Mouse (Mus musculus) bone marrow, adult 2 months (tissue): ENCODE measurements around the gene Exoc4. TPM values are rescaled to one million over a fixed set of nuclear protein-coding genes. Genes with fewer than 3 reads are reported as not detected.

ENCODE experiments used
- H3K27ac ChIP-seq: fragments of 200-500 bp; 2 replicates; pipeline ENCODE4 v1.5.1; 2012; ENCODE audit warnings: low read depth, mild to moderate bottlenecking, control low read depth, inconsistent platforms, low read length; ENCODE audit not compliant: control insufficient read depth, poor library complexity, insufficient read depth
- H3K4me1 ChIP-seq: fragments of 200-500 bp; 2 replicates; pipeline ENCODE4 v1.6.1; 2011; ENCODE audit warnings: low read length; ENCODE audit not compliant: control insufficient read depth, insufficient read depth
- H3K4me3 ChIP-seq: fragments of 200-500 bp; replicated peaks from 2 replicates; pipeline ENCODE3; 2011; ENCODE audit warnings: mild to moderate bottlenecking, low read depth, low read length, control low read depth; ENCODE audit not compliant: control insufficient read depth
- CTCF ChIP-seq: fragments of 200-500 bp; IDR thresholded peaks from 2 replicates; pipeline ENCODE4 v1.5.1; 2011; ENCODE audit warnings: low read length, control low read depth; ENCODE audit not compliant: control insufficient read depth, insufficient read depth
- POLR2A ChIP-seq: fragments of 200-500 bp; IDR thresholded peaks from 2 replicates; pipeline ENCODE4 v1.6.1; 2011; ENCODE audit warnings: low read depth, mild to moderate bottlenecking, control low read depth, low read length, borderline replicate concordance; ENCODE audit not compliant: control insufficient read depth
- WGBS: fragments of 180-500 bp; shearing (Covaris S2); methylation state at CpG from one replicate; pipeline ENCODE4 v1.1.7; 2018; 5-methylcytosine and 5-hydroxymethylcytosine counted together
- polyA plus RNA-seq: library from polyadenylated mRNA; stranded (reverse); fragments of >200 nt; gene quantifications from 2 replicates; pipeline ENCODE4 v1.2.4, GENCODE M21; 2011; ENCODE audit warnings: low replicate concordance; ENCODE audit not compliant: missing spikeins, insufficient read depth, insufficient read length

The Exoc4 gene
- polyA plus RNA-seq, 1 experiment, result 13.7 TPM

DNA sequence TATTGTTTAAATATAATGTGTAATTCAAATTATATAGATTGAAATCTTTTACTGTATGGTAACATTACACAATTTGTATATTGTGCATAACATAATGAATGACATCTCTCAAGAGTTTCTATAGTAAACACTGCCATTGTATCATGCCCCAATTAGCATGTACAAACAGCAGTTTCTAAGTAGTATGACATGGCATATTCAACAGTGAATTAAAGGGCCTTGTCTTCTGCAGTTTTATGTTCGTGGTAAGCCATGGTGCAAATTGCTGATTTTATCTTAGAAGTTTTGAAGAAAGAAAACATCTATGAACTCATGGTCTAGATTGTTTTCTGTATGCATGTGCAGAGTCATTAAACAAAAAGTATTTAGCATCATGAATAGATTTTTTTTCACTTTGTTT lies 79.4 kb downstream of the Exoc4 start:
- TF ChIP-seq POLR2A (no peak), CTCF (no peak)
- Histone ChIP-seq H3K4me3 (no peak overlapping the region), H3K27ac (no peak overlapping the region), H3K4me1 (no peaks in the 10 kb centered on the region)
- 53% methylated on average over 1 of the region's 1 CpGs for WGBS

DNA sequence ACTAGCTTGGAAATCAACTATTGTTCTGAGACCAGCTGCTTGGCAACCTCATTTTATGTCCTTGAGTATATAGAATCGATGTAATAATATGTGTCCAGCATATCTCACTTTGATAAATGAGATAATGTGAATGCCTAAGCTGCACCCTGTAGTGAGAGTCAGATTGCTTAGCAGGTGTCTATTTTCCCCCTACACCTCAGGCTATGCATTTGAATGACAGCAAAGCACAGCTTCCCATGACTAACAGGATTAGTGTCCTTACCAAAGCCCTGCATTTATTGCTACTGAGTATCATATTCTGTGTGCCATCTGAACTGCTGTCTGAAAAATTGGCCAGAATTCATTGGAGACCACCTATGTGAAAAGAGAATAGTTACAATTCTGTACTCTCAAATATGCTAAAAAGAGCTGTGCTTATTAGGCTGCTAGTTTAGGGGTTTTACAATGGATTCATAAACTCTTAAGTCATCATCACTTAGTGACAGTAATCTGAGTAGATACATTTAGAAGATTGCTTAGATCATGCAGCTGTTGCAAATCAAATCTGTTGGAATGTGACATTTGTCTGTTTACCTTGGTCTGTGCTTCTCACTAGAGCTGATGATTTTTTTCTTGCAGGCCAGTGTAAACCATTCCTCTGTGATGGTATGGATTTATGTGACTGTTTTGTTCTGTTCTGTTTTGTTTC lies 98.3 kb downstream of the Exoc4 start:
- 85% methylated on average over 1 of the region's 1 CpGs for WGBS
- Histone ChIP-seq H3K27ac (no peak overlapping the region), H3K4me3 (no peak overlapping the region), H3K4me1 (no peaks in the 10 kb centered on the region; the same call in 1 of the 2 replicates)
- TF ChIP-seq CTCF, result no peak
- no peak for TF ChIP-seq POLR2A

DNA sequence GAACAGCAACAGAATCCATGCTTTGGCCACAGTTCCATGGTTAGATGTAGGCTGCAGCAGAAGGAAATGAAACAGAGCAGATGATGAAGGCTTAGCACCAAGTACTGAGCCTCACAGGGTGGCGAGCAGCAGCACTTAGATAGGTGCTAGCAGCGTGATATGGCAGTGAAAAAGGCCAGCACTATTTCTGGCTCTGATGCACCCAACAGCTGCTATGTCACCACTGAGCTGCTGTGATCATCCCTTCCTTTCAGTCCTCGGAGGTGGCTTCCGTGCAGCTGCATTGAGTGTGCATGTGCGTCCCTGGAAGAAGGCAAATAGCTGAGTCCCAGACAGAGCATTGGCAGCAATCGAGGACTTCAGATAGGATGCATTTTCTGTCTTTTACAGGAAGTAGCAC lies 112.7 kb downstream of the Exoc4 start:
- Histone ChIP-seq H3K4me1 (no peaks in the 10 kb centered on the region), H3K27ac (no peak overlapping the region), H3K4me3 (no peak overlapping the region)
- no peak for TF ChIP-seq POLR2A
- TF ChIP-seq CTCF, result no peak
- WGBS, result 88% methylated on average over 6 of the region's 6 CpGs

DNA sequence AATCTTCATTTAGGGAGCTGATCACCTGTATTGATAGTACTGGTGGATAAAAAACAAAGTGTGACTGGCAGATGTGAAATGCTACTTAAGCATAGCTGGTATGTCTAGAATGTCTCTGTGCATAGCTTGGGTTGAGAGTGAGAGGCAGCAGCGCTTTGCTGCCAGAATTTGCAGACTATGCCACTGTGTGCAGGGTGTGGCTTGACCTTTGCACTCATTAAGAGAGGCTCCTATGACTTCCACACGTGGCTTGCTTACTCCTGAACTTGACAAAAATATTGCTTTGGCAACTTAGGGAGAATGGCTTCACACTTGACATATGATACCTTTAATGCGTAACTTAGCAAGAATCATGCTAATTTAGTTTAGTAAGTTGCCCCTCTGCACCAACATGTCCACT lies 131.6 kb downstream of the Exoc4 start:
- no peak for TF ChIP-seq CTCF
- TF ChIP-seq POLR2A, result no peak
- 82% methylated on average over 3 of the region's 3 CpGs for WGBS
- H3K27ac ChIP-seq, result no peak overlapping the region
- no peak overlapping the region for H3K4me3 ChIP-seq
- H3K4me1 ChIP-seq, result no peaks in the 10 kb centered on the region

DNA sequence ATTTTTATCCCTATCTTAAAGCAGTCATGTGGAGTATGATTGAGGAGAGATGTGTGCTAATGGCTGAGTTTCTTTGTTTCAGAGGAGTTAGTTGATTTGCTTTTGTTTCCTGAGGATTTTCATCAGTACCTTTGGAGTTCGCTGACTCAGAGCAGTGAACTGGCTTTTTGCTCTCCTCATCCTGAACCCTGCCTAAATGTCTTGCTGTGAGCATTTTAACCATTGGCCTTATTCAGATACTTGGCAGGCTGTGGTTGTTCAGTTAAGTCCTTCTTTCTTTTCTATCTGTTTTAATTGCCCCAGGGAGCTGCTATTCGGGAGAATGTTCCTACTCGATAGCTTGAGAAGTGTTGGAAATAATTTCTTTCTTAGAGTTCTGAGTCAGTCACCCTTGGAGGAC lies 133.3 kb downstream of the Exoc4 start:
- Histone ChIP-seq H3K27ac (no peak overlapping the region), H3K4me3 (no peak overlapping the region), H3K4me1 (no peaks in the 10 kb centered on the region)
- no peak for TF ChIP-seq POLR2A
- no peak for TF ChIP-seq CTCF
- WGBS, result 93% methylated on average over 3 of the region's 3 CpGs

DNA sequence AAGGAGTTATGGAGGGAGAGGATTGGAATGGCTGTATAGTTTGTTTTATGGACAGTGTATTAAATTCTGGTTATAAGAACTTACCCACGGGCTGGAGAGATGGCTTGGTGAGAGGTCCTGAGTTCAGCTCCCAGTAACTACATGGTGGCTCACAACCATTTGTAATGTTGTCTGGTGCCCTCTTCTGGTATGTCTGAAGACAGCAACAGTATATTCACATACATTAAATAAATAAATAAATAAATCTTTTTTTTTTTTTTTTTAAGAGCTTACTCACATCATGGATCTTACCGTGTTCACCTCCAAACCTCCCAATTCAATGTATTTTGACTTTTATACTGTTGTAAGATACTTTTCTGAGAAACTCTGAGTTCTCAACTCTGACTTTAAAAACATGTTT lies 143.1 kb downstream of the Exoc4 start:
- H3K4me1 ChIP-seq, result no peaks in the 10 kb centered on the region
- 71% methylated on average over 2 of the region's 2 CpGs for WGBS
- H3K27ac ChIP-seq, result no peak overlapping the region
- H3K4me3 ChIP-seq, result no peak overlapping the region
- TF ChIP-seq POLR2A (no peak), CTCF (no peak)

DNA sequence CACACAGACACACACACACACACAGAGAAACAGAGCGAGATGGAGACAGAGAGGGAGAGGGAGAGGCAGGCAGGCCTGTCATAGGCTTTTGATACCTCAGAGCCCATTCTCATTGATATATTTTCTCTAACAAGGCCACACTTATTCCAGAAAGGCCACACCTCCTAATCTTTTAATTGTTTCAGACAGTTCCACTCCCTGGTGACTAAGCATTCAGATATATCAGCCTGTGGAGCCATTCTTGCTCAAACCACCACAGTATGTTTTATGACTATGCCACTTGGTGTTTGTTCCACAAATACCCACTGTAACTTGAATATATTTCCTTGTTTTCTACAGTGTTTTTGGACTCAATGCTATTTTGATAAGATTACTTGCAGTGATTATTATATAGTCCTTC lies 150.6 kb downstream of the Exoc4 start:
- H3K4me1 ChIP-seq, result peaks cover 2% of the 10 kb centered on the region; the same call in 1 of the 2 replicates
- 68% methylated on average over 1 of the region's 1 CpGs for WGBS
- TF ChIP-seq POLR2A, result no peak
- TF ChIP-seq CTCF, result no peak
- H3K4me3 ChIP-seq, result no peak overlapping the region
- H3K27ac ChIP-seq, result no peak overlapping the region

DNA sequence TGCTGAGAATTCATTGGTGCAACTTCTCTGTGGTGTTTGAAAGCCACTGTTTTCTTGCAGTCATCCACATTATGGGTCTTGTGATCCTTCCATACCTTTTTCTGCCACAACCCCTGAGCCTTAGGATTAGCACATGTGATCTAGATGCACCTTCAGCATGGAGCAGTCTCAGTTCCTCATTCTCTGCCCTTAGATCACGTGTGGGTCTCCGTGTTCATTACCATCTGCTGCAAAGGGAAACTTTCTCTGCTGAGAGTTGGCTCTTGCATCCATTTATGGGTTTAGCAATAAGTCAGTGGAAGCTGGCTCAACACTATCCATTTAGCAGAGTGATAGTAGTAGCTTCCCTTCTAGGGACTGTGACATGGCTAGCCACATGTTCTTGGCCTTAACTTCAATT lies 152.3 kb downstream of the Exoc4 start:
- 25% methylated on average over 2 of the region's 2 CpGs for WGBS
- TF ChIP-seq POLR2A, result no peak
- no peak for TF ChIP-seq CTCF
- peaks cover 2% of the 10 kb centered on the region; the same call in 1 of the 2 replicates for H3K4me1 ChIP-seq
- H3K27ac ChIP-seq, result no peak overlapping the region
- H3K4me3 ChIP-seq, result no peak overlapping the region
